Mouse (Mus musculus) mouse trophoblast stem cell (cell line): ENCODE data around the gene Sppl2a.
"Not testable (repeated sequence)": the region's sequence is repeated elsewhere in the genome, so short reads cannot be mapped to it uniquely, and the experiment has no call there.

Experiments
- in situ Hi-C, 2 experiments: fragments of 300-500 bp; cut with MseI, MboI; formaldehyde crosslinking; loops; 2 replicates in 1 of 2; 3 replicates in 1 of 2; pipeline ENCODE4 v1.15.1; 2025

Sppl2a gene

DNA sequence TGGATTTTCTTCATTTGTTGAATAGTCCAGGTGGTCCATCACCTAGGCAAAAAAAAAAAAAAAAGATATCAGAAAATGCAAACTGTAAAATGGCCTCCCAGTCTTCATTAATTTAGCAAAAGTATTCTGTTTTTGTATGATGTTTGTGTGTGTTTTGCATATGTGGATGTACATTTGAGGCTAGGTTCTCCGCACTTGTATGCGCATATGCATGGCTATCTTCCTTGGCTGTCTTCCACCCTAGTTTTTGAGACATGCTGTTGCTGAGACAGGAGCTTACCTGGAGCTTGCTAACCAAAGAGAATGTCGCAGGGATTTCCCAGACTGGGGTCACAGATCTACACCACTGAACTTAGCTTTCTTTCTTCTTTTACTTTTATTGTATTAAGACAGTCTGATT lies 38.8 kb downstream of the Sppl2a start:
- in situ Hi-C loops, result no loop called here

DNA sequence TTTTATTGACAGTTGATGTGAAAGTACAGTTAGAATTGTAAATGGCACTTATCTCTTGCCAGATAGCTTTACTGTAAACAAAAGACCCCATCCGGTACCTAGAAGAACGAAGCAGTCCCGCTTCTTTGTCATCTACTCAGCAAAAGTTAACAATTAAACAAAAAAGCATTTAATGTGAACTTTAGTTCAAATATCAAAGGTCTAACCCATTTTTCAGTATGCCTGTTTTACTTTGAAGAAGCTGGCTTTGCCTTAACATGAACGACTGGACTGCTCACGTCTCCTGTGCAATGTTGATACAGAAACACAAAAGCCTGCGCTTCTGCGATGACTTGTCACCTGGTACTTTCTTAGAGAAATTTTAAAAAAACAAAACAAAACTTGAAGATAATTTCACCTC lies 40.7 kb downstream of the Sppl2a start:
- in situ Hi-C loops, result no loop called here

DNA sequence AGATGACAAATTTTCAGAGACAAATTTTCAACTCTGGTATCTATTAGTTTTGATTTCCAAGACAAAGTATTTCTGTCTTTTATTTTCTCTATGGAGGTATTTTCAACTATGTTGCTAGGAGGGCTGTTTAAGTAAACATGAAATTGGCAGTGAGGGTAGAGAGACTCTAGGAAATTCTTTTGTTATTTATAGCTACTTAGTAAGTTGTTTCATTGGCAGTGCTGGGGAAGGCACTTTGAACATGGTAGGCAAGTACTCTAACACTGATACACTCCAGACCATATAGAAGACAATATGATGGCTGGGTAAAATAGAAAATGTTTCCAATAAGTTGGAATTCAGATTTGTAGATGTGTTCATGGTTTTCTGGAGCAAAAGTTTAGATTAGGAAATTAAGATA lies 41.3 kb downstream of the Sppl2a start:
- in situ Hi-C loops, result no loop called here

DNA sequence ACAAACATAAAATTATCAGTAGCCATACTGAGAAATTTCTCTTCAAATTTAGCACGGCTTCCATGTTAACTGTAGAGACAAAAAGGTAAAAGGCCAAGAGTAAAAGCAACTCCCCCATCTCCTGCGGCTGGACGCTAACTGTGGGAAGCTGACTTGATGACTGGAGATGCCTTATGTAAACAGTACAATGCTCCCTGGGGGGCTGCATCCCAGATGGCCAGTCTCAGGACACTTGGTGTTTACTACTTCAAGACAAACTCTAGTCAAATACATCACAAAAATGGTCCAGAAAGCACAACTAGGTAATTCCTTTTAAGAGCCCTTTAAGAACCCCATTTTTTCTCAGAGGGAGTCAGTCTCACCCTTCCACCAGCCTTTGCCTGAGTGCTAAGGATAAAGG lies 45.9 kb downstream of the Sppl2a start:
- in situ Hi-C loops, result no loop called here

DNA sequence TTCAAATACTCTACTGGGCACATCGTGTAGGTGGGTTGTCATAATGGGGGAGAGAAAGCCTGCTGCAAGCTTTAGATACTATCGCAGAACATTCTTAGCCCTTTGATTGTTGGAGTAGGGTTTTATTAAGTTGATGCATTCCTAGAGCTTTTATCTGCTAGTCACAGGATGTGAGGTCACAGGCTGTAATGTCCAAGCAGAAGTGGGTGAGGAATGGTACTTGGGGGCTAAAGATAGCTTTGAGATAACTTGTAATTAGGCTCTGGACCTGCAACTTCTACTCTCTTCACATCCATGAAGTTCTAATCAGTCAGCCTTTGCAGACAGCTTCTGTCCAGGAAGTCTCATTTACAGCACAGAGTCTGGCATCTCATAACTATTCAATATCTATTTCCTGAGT lies 47.2 kb downstream of the Sppl2a start:
- in situ Hi-C loops, result no loop called here

DNA sequence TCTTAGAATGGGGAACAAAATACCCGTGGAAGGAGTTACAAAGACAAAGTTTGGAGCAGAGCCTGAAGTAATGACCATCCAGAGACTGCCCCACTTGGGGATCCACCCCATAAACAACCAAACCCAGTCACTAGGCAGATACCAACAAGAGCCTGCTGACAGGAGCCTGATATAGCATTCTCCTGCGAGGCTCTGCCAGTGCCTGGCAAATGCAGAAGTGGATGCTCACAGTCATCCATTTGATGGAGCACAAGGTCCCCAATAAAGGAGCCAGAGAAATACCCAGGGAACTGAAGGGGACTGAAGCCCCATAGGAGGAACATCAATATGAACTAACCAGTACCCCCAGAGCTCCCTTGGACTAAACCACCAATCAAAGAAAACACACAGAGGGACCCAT lies 50.3 kb downstream of the Sppl2a start:
- in situ Hi-C loops, result not testable (repeated sequence)

DNA sequence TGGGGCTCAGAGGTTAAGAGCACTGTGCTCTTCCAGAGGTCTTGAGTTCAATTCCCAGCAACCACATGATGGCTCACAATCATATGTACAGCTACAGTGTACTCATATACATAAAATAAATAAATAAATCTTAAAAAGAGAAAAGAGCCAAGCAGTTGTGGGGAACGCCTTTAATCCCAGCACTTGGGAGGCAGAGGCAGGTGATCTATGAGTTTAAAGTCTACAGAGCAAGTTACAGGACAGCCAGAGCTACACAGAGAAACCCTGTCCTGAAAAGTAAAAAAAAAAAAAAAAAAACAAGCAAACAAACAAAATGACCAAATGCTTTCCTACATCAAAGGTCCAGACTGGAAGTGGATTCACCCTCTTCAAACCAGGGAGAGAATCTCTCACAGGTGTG lies 55.0 kb downstream of the Sppl2a start:
- in situ Hi-C loops, result no loop called here

DNA sequence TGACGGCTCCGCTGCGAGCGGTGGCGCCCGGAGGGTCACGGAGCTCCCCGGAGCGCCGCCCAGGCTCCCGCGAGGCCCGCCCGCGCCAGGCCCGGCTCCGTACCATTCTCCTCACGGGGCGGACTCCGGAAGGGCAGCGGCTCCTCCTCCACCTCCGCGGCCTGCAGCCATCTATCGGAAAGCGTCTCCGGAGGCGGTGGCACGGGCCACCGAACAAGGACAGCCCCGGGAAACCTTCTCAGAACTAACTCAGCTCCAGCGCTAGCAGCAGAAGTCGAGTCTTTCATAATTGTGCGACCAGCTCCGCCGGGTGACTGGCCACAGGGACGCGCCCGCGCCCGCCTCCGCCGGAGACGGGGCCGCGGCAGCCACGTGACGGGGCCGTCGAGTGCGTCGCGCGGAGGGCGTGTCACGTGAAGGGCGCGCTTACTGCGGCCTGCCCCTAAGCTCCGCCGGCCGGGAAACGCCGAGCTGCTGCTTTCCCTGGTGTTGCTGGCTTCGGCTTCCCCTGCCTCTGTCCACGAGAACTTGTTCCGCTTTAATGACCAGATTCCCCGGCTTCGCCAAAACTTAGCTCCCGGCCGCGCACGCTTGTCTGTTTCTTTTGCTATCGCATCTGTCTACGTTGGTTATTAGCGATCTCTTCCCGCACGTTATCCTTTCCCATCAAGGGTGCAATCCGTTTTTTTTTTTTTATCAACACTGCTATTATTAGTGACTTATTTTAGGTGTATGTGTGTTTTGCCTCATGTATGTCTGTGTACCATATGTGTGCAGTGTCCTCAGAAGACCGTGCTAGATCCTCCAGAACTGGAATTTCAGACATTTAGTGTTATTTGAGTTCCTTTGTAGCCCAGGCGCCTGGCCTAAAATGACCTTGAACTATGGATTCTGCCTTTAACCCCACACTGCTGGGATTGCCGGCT lies 56.9 kb downstream of the Sppl2a start, which contains the start of gene Trpm7:
TSS of gene Trpm7 (minus strand) at position 360 of the 926 bp plus-strand sequence.
- in situ Hi-C loops, result no loop called here

DNA sequence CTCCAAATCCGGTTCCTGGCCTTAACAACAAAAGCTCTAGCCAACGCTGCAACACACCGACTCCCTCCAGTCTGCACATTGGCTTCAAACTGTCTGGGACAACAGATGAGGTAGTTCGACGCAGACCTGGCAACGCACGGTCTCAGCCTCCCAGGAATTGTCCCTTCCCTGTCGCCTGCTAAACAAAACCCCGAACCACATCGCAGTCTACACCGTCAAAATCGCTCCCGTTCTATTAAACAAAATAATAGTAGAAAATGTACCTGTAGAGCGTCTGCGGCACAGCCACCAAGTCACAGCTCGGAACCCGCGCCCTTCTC lies 57.6 kb downstream of the Sppl2a start:
- in situ Hi-C loops, result no loop called here

DNA sequence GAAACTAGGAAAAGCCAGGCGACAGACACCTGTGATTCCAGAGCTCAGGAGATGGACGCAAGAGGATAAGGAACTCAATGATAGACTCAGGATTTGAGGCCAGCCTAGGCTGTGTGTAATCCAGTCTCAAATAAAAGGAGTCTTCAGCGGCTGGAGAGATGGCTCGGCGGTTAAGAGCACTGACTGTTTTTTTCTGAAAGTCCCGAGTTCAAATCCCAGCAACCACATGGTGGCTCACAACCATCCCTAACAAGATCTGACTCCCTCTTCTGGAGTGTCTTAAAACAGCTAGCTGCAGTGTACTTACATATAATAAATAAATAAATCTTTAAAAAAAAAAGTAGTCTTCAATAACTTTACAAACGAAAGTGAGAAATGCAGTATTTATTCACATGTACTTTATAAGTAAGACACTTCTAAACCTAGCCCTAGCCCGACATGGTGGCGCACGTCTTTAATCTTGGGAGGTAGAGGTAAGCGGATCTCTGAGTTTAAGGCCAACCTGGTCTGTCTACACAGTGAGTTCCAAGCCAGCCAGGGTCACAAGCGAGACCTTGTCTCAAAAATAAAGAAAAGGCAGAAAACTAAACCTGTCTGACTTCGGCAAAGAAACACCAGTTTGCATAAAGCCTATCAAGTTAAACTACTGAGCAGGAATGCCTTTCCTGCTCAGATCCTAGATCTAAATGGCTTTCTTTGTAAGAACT lies 58.1 kb downstream of the Sppl2a start:
- in situ Hi-C loops, result no loop called here

DNA sequence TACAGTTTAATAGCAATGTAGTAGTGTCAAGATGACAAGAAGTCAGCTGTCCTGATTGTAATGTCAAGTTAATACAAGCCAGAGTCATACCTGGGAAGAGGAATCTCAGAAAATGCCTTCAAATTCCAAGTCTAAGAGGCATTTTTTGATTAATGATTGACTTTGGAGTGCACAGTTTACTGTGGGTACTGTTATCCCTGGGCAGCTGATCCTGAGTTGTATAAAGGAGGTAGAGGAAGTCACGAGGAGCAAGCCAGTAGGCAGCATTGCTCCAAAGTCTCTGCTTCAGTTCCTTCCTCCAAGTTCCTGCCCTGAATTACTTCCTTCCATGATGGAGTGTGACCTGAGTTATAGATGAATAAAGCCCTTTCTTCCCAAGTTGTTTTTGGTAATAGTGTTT lies 66.7 kb downstream of the Sppl2a start:
- in situ Hi-C loops, result no loop called here

DNA sequence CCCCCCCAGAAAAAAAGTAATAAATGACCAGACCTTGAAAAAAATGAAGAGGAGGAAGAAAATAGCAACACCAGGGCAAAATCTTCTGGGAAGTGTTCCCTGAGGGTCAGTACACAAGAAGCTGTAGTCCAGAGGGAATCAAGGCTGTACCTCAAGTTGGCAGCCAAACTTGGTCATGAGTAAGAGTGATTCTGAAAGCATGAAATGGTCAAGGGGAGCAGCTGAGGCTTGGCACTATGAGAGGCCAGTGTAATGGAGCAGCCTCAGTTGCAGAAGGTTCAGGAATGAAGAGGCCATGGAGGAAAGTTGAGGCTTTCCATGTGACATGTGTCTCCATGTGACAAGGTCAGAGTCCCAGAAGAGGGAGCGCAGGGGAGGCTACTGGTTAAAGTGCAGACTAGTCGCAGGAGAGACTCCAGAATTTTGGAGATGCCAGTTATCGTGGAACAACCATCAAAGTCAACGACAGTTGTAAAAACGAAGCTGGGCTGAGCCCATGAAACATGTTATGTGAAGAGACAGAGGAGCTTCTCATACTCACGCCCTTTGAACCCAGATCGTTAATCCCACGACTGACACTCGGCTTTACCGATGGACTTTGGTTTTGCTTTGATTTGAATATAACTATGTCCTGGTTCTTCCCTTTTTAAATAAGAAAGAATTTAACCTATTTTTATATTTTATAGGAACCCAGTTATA lies 67.4 kb downstream of the Sppl2a start:
- in situ Hi-C loops, result no loop called here

DNA sequence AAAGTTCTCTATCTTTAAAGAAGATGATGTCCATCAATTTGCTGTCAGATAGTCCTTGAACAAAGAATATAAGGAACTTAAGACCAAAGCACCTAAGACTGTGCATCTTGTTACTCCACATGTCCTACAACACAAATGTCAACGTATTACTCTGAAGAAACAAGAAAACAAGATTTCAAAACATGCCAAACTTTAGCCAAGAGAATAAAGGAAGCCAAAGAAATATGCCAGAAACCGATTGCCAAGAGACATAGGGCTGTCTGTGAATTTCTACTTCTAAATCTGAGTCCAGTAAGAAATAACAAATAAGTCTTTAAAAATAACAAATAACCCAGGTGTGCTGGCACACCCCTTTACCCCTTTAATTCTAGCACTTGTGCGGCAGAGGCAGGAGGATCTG lies 68.0 kb downstream of the Sppl2a start:
- in situ Hi-C loops, result no loop called here

DNA sequence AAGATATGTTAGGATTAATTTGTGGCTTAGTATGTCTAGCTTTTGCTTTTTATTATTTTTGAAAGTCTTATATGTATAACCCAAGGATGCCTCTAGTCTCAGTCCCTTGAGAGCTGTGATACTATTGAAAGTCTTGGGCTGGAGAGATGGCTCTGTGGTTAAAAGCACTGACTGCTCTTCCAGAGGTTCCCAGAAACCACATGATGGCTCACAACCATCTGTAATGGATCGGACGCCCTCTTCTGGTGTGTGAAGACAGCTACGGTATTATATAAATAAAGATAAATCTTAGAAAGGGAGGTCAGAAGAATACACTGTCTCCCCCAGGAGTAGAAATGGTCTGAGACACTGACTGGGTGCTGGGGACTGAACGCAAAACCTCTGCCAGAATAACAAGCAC lies 88.3 kb downstream of the Sppl2a start:
- in situ Hi-C loops, result loop anchor here in 1 of 2 experiments (25.0 kb wide), 1 partner anchor 168 kb away; the partner anchor contains the start of gene Ap4e1
